Mouse (Mus musculus): ENCODE data around the gene Snap23.

- no peak for TF ChIP-seq CTCF (IDR thresholded peaks at IDR 0.05; ENCODE audit: low read depth)
- no peak for TF ChIP-seq EP300 (IDR thresholded peaks at IDR 0.05; ENCODE audit: low read depth)
These were observed 30.3 kb downstream of the Snap23 start for GRCm38 (mm10) chr2:120597734-120598133.

Measured in liver, postnatal 0 days (tissue).